Mouse (Mus musculus): ENCODE results near the gene Wfs1.
A peak's percentile ranks its signal among the peaks of the same experiment; 100 is the strongest.
"Not testable (repeated sequence)": the region's sequence is repeated elsewhere in the genome, so short reads cannot be mapped to it uniquely, and the experiment has no call there.

The Wfs1 gene

DNA sequence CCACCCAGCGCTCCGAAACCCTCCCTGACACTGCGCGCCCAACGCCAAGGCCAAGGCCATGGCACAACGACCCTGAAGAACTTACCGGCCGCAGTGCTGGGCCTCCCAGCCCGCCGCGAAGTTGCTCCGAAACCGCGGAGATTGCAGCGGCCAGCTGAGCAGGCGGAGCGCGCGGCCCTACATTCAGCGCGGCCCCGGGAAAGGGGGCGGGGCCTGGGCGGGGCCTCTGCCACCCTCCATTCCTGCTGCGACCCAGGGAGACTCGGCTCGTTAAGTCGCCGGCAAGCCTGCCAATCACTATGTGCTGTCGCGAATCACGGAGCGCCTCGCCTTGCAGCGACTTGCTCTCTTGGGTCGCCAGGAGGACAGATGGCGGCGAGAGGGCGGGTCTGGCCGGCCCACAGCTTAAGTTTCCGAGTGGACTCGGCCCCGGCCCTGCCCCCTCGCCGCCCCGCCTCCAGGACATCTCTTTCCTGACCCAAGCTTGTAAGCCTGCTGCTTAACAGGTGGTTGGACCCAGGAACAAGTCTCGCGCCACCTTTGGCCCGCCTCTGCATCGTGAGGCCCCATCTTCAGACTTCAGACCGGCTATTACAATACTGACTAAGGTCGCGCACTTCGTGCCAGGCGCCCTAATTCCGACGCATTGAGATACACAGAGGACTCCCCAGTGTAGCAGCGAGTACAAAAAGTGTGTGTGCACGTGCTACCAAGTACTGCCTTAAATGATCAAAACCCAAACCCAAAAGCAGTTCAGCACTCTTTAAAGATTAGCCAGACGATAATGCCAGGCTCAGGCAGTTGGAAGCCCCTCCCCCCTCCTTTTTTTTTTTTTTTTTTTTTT lies at the start of gene Wfs1:
Gene Wfs1, minus strand, starts transcription at position 425 of the 844 bp plus-strand sequence.
- DNase-seq (ENCODE audit: low read depth, low spot score): peak; percentile 91

DNA sequence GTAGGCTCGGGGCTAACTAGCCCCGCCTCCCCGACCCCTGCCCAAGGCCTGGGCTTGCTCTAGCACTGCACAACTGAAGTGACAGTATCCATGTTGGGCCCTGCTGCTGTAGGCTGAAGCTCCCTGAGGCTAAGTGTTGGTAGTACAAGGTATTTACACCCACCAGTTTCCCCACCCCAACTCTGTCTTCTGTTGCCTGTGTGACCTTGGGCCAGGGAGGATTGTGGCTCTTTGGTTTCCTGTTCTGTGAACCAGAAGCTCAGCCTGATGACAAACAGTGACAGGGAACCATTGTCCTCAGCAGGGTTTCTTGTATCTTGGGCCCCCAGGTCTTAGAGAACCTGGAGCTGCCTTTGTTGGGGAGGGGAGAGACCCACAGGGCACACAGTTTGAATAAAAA lies 47.9 kb upstream of the Wfs1 start:
- no peak for DNase-seq (ENCODE audit: low read depth, low spot score)

DNA sequence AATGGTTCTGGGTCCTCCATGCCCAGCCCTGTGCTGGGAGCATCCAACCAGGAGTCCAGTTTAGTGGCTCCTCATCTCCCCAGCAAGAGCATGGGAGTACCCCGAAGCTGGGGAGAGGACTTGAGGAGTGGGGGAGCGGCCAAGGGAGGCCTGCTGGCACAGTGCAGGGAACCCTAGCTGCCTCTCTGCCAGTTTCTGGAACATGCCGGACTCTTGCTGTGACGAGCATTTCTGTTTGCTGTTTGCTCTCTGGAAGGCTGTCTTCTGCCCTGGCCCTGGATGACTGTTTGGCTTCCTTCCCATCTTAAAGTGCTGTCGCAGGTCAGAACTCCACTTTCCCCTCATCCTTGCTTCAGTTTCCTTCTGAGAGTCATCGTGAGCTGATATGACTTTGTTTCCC lies 46.9 kb upstream of the Wfs1 start:
- DNase-seq (ENCODE audit: low read depth, low spot score): no peak

DNA sequence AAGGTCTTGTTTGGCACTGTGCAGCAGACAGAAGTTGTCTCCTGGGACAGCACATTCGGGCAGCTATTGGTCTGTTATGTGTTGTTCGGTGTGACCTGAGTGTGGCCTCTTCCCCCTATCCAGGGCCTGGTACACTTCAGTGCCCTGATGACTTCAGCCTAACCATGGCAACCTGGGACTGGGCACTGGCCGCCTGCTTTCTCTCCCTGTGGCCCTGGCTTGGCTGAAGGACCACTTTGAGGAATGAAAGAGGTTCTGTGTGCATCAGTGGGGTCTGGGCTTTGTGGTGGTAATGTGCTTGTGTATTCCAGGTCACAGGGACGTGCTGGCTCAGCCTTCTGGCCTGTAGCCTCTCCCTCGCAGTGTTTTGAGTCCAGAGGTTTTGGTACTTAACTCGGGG lies 46.2 kb upstream of the Wfs1 start:
- no peak for DNase-seq (ENCODE audit: low read depth, low spot score)

DNA sequence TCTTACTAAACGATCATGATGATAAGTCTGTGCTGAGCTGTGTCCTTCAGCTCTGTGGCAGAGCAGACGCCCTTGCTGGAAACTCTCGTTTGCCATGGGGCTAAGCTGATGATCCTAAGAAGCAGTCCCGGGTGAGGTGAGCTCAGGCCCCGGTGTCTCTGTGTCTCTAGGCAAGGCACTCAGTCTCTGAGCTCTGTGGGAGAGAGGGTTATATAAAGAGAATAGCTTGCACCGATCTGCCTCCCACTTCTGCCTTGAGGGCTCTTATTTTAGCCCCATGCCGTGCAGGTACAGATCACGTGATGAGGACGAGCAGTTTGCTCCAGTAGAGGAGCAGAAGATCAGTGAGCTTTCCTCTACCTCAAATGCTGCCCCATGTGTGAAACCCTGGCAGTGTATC lies 41.7 kb upstream of the Wfs1 start:
- no peak for DNase-seq (ENCODE audit: low read depth, low spot score)

DNA sequence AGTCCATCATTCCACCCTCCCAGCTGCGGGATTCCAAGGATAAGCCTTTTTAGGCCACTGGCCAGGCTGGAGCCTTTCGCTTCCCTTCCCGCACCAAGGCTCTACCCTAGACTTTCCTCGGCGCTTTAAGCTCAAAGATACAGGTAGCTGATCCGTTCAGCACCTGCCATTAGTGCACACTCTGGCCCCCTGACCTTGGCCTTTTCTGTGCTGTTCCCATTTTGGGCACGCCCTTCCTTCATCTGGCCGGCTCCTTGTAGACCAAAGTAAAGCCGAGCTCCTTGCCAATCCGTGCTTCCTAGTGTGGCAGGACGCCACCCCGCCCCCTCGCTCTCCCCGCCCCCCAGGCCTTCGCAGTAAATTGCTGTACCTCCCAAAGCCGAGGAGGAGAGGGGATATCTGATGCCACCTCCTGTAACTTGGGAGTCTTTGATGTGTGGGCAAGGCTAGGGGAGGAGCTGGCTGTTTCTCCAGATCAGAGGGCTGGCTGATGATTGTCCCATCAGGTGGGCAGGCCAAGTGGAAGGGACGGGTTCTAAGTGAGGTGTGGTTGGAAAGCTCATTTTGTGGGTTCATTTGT lies 40.4 kb upstream of the Wfs1 start:
- DNase-seq (ENCODE audit: low read depth, low spot score): no peak

DNA sequence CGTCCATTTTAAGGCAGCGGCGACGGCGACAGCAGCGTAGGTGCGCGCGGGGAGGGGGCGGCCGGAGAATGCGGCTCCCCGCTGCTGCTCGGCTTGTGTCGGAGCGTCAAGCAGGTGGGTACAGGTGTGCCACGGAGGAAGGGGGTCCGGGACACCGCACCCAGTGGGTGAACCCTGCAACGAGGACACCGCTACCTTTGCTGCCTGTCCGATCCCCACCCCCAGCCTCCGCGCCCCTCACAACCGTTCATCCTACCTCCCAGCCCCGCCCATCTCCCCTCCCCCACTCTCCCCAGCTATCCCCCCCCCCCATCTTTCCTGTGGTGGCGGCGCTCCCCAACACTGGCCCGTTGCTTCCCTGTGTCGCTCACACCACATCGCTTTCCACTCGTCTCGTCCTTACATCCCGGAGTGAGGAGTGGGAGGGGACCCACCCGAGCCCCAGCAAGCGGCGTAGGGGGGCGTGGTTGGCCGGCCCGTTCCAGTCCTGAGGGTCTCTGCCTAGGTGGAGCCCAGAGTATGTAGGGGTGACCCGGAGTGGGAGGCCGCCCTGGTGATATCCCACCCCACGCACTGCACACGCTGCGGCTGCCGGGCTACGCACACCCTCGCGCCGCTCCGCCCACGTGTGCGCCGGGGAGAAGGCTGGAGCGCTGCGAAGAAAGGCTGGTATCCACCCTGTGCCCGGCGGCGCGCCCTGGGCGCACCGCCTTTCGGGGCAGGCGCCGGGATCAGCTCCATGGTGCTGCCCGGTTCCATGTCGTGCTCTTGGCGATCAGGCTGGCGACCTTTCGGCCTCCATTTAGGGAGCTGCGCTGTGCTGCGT lies 39.7 kb upstream of the Wfs1 start:
- no peak for DNase-seq (ENCODE audit: low read depth, low spot score)

DNA sequence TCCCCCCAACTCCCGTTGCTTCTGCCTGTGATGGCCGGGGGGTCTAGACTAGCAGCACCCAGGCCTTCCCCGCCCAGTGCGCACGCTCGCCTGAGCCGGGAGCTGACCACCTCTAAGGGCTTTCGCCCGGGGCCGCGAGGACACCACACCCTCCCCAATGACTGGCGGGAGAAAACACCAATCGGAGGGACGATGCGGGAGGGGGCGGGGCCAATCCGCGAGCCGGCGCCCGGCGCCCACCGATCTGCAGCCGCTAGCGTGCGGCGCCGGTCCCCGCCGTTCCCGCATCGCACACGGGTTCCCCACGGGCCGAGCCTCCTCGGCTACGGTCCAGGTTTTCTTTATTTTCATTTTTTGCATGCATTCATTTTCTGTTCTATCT lies 39.1 kb upstream of the Wfs1 start:
- peak; percentile 29 for DNase-seq (ENCODE audit: low read depth, low spot score)

DNA sequence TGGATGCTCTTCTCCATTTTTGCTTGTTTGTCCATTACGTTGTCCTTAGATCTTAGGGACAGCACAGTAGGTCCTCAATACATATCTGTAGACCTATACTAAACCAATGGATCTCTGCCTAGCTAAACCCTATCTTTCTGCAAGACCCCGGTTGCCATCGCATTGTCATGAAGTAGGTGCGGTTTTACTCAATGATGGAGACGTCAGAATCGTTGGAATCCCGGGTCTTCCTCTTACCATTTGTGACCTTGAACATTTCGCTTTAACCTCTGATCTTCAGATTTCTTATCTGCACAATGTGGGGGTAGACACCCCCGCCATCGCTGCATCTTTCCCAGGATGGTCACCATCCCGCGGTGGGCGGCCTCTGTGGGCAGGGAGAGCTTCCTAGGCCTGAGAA lies 38.7 kb upstream of the Wfs1 start:
- no peak for DNase-seq (ENCODE audit: low read depth, low spot score)

DNA sequence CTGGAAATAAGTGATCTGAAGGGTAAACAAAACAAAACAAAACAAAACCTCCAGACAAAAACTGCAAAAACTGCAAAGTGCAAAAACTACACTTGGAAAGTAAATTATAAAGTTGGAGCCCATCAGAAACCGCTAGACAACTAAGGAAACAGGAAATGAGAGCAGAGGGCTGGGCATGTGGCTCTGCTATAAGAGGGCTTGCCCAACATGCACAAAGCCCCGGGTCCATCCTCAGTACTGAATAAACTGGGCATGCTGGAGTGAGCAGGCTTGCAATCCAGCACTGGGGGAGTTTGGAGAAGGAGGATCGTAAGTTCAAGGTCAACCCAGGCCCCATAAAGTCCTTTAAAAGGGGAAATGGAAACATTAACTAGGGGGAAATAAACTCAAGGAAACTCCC lies 28.2 kb upstream of the Wfs1 start:
- DNase-seq (ENCODE audit: low read depth, low spot score): no peak

DNA sequence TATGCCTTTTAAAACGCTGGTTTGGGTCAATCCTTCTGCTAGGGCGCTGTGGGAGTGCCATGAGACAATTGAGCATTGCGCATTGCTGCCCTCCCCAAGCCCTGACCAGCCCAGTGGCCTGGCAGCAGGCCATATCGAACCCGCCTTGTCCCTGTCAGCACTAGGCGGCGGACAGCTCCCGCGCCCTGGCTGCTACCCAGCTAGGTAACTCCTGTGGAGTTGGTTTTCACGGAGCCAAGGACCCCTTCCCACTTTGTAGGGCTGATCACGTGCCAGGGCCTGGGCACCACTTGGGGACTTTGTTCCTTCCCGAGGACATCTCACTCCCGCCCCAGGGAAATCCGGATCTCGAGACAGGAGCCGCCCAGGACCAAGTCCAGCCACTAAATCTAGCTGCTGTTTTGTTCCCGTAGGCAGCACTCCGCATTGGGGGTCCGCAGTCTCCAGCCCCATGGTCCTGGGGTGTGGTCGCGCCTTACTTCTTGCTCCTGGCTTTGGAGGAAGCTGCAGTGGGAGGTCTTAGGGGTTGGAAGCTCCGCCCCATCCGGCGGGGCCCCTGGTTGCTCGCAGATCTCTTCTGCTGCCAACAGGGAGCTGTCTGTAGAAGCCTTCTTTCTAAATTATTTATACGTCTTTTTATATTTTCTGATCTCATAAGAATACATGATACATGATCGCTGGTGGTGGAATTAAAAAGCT lies 26.8 kb upstream of the Wfs1 start:
- DNase-seq (ENCODE audit: low read depth, low spot score): no peak

DNA sequence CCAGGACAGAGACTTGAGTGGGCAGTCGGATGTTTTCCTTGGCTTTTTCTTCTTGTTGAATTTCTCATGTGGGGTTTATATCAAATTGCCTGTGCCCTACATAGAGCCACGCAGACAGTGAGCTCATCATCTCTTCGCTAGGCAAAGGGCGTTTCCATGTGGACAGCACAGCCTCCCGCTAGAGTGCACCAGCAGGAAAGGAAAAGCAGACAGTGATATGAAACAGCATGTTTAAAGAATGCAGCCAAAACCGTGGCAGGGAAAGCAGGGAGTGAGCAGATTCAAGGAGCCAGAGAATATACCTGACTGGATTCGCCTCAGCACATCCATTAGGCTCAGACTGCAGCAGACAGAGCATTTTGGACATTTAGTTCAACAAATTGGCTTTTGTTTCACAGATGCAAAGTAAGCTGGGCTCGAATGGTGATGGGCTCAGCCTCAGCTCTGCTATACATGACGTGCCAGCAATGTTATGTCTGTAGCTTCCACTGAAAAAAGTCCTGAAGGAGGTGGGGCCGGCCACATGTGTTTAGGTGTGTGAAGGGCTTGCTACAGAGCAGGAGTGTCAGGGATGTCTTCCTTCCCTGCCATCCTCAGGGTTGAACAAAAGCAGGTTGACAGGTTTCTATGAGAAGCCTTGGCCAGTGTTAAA lies 21.8 kb upstream of the Wfs1 start:
- no peak for DNase-seq (ENCODE audit: low read depth, low spot score)

DNA sequence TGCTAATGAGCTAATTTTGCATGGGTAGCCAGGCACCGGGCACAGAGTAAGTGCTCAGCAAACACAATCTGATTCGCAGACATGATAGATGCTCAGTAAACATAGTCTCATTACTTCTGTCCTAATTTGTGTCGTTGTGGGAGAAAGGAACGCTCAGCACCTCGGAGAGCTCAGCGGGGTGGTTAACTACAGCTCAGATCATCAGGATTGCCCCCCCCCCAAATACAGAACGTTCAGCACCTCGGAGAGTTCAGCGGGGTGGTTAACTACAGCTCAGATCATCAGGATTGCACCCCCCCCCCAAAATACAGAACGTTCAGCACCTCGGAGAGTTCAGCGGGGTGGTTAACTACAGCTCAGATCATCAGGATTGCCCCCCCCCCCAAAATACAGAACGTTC lies 20.8 kb upstream of the Wfs1 start:
- DNase-seq (ENCODE audit: low read depth, low spot score): not testable (repeated sequence)

DNA sequence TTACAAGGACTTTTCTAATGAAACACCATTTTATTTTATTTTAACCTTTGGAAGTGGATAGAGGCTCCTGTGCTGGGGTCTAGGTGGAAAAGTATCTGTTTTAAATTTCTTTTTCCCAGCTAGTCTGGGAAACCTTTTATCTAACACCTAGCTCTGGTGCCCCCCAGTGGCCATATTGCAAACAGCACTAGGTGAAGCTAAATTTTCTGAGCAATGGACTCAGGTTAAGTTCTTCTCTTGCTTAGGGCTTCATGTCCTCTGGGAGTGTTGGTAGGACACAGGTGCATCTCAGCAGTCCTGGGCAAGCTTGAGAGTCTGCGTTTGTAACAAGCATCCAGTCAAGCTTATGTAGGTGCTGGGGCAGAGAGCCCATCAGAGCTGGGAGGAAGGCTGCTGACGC lies 13.0 kb upstream of the Wfs1 start:
- DNase-seq (ENCODE audit: low read depth, low spot score): peak; percentile 43

DNA sequence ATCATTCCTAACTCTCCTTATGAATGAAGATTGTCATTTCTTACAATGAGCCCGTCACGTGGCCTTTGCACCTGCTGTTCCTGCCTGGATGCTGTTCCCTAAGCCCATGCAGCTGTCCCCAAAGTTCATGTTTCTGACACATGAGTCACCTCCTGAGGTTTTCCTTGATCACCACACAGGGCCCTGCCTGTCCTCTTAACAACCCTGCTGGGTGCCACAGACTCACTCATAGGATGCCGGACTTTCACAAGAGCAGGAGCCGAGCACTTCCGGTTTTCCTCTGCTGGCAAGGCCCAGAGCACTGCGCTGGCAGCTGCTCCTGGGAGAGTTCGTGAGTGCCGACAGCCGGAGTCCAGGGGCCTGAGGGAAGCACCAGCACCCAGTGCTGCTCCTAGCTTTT lies 12.0 kb upstream of the Wfs1 start:
- DNase-seq (ENCODE audit: low read depth, low spot score): no peak

DNA sequence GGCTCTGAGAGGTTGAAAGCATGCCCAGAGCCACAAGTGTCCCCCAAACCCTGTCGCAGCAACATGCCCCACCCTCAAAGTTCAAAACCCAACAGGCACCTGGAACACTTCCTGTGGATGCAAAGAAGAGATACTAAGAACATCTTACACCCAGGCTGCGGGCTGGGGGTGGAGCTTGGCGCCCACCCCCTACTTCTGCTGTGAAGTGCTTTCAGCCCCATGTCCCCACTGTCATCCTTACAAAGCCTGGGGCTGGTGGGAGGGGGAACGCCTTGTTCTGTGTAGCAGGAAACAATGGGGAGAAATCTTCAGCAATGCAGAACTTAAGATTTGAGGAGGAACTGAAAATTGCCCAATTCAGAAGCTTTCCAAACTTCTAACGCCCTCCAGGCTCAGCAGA lies 9.0 kb upstream of the Wfs1 start:
- no peak for DNase-seq (ENCODE audit: low read depth, low spot score)

DNA sequence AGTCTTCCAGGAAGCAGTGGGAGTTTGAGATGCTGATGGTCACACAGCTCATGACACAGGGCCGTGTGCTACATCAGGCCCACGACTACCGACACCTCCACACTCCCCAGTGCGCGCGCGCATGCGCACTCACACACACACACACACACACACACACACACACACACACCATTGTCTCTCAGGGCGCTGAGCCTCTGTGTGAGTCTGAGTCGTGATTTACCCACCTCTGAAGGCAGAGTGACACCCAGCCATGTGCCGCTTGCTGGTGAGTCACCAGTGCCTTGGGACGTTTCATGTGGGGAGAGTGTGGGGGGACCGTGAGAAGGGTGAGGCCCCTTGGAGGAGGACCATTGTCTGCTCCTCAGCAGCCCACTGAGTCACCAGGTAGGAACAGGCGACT lies 7.4 kb upstream of the Wfs1 start:
- no peak for DNase-seq (ENCODE audit: low read depth, low spot score)

DNA sequence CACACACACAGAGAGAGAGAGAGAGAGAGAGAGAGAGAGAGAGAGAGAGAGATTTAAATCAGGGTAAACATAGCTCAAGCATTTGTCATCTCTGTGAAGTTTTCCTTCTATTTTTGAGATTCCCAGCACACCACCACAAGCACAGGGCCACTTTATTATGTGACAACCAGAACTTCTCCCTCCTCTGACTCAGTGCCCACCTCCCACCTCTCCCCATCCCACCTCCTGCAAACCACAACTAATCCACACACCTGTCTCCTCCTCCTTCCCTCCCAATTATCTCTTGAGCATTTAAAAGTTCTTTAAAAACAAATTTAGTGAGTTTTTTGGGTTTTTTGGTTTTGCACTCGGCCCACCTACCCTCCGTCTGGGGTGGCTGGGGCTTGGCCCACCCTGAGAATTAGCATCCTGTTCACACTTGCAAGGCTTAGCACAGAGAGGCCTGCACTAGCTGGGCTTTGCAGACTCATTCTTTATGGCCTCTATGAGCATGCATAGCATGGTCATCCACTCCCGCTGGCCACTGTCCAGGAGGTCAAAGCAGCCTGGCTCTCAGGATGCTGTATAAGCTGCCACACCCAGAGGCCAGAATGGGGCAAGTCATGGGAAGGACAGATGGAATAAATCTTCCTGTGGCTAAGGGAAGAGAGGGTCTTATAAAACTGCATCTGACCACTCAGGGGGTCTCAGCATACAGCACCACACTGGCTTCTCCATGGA lies 1.8 kb upstream of the Wfs1 start:
- DNase-seq (ENCODE audit: low read depth, low spot score): no peak

DNA sequence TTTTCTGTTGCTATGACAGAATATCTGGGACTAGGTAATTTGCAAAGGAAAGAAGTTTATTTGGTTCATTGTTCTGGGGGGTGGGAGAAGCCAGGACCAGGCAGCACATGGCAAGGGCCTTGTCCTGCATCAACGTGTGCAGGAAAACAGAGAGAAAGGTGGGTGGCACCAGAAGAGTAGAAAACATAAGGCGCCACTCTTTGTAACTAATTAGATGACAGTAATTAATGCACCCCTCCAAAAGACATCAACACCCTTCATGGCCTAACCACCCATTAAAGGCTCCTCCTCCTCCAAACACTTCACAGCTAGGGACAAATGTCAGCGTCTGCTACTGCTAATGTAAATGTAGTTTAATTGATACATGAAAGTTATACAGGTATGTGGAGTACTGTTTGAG lies 1.2 kb upstream of the Wfs1 start:
- no peak for DNase-seq (ENCODE audit: low read depth, low spot score)

DNA sequence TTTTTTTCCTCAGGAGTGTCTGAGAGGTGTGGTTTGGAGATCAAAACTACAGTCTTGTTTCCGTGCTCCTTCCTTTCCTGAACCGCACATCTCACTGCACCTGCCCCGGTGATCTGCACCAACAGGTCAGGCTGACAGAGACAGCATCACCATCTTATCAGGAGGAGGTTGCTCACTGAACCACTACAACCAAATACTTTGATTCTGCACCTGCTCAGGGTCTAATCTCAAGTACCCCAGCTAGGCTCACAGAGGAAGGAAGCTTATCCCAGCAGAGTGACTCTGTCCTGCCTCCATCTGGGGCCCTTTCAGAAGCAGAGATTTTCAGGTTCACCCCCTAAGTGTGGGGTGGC lies 596 bp upstream of the Wfs1 start:
- DNase-seq (ENCODE audit: low read depth, low spot score): no peak

Measured in retina, adult 2 months (tissue).